Mouse (Mus musculus) spleen, postnatal 36 days (tissue): Measurements from ENCODE around the gene Eid2.
A peak's percentile ranks its signal among the peaks of the same experiment; 100 is the strongest.
"Not testable (repeated sequence)": the region's sequence is repeated elsewhere in the genome, so short reads cannot be mapped to it uniquely, and the experiment has no call there.

ENCODE experiments used
- DNase-seq, 2 experiments: peaks; one replicate each; pipeline ENCODE4 v3.0.0; 2022; ENCODE audit warnings: low spot score in 2 of 2, mixed read lengths in 1 of 2

The Eid2 gene

GRCm38 (mm10) chr7:28267129-28268041 is at the start of gene Eid2:
Eid2 (plus strand) TSS chr7:28267881.
- DNase-seq: peak; percentile 29 to 43

DNA sequence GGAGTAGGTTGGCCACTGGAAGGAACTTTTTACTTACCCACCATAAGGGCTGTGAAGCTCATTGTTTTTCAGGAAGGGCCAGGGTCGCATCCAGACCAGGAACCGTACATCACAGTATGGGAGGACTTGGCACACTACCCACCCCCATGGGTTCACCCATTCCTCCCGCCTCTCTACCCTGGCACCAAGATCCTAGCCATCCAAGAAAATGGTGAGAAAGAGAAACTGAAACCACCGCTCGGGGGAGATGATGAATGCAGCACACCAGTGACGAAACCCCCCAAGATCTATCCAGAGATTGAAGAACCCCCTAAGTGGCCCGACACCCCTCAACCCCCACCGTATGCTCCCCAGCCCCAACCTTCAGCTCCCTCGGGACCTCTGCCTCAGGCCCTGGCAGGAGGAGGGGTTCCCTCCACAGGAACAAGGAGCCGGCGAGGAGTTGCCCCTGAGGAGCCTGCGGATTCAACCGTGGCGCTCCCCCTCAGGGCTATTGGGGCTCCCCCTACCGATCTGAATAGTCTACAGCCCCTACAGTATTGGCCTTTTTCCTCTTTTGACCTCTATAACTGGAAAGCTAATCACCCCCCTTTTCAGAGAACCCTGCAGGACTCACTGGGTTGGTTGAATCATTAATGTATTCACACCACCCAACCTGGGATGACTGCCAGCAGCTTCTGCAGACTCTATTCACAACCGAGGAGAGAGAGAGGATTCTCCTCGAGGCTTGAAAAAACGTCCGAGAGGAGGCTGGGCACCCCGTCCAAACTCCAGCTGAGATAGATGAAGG is 48.5 kb upstream of the Eid2 start:
- DNase-seq: not testable (repeated sequence)

- not testable (repeated sequence) for DNase-seq
Measured at GRCm38 (mm10) chr7:28226836-28227235, 40.8 kb upstream of the Eid2 start.

GRCm38 (mm10) chr7:28227421-28227820 is 40.3 kb upstream of the Eid2 start:
- not testable (repeated sequence) for DNase-seq

DNA sequence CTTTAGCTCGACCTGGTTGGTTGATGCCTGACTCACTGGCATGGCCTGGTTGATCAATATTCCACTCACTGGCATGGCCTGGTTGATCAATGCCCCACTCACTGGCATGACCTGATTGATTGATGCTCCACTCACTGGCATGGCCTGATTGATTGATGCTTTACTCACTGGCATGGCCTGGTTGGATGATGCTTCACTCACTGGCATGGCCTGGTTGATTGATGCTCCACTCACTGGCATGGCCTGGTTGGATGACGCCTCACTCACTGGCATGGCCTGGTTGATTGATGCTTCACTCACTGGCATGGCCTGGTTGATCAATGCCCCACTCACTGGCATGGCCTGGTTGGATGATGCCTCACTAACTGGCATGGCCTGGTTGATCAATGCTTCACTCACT is 23.7 kb upstream of the Eid2 start:
- not testable (repeated sequence) for DNase-seq

DNA sequence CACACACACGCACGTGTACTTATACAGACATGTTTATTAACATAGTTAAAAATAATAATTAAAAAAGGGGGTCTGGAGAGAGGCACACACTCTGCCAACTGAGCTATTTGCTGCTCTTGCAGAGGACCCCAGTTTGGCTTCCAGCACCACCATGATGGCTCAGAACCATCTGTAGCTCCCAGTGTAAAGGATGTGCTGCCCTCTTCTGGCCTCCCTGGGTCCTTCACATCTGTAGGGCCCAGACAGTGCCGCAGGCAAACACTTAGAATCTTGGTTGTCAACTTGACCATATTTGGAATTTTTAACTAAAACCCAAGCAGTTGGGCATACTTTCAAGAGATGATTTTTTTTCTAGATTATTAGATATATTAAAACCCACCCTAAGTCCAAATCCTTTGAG is 18.7 kb upstream of the Eid2 start:
- no peak for DNase-seq

GRCm38 (mm10) chr7:28251976-28252375 is 15.7 kb upstream of the Eid2 start:
- no peak for DNase-seq

- no peak for DNase-seq
Measured at GRCm38 (mm10) chr7:28254591-28254990, 13.1 kb upstream of the Eid2 start.

DNA sequence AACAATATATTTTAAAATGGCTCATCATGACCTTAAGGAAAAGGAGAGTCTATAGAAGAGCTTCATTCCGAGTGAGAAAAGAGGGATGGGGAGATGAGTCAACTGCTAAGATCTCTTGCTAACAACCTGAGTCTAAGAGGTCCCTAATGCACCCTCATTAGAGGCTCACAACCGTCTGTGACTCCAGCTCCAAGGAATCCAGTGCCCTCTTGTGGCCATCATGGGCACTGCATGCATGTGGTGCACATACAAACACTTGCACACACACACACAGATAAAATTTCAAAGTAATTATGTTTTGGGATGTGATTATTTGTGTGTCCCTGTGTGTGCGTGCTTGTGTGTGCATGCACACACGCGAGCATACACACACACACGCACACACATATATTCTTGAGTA is 12.2 kb upstream of the Eid2 start:
- DNase-seq: no peak

DNA sequence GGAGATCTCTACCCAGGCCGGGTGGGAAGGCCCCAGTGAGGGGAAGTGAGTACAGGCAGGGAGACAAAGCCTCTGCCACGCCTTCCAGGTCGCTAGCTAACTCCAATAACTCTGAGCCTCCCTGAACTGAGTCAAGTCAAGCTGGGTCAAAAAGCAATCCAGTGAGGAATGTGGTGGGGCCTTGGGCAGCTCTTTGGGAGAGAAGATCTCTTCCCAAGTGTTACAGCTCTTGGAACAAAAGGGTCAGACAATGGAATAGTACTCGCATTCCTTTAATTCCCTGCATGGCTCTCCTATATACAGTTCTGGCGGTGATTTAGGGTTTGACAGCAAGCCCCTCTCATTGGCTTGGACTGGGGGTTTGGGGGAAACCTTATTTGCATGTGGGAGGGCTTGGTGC is 4.8 kb upstream of the Eid2 start:
- no peak for DNase-seq

DNA sequence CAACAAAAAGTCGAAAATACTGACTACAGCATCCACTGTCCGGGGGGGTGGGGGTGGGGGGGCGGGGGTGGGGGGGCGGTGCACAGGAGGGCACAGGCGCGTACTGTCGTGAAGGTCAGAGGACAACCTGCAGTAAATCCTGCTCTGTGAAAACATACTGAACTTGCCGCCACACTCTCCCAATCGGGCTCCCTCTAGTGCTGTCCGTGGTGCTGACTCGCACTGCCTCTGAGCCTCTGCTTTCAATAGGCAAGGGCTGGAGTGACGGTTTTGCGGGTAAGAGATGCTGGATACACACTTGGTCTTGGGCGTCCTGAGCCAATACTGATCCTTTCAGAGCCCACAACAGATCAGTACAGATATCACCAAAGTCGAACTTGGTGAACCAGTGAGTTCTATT is 3.9 kb upstream of the Eid2 start:
- peak; percentile 16 to 37 for DNase-seq

GRCm38 (mm10) chr7:28265391-28265790 is 2.3 kb upstream of the Eid2 start:
- DNase-seq: no peak

GRCm38 (mm10) chr7:28268042-28268531 is 406 bp downstream of the Eid2 start:
- peak; percentile 8 to 12 for DNase-seq

- DNase-seq: no peak
Measured at GRCm38 (mm10) chr7:28268576-28268975, 895 bp downstream of the Eid2 start.

DNA sequence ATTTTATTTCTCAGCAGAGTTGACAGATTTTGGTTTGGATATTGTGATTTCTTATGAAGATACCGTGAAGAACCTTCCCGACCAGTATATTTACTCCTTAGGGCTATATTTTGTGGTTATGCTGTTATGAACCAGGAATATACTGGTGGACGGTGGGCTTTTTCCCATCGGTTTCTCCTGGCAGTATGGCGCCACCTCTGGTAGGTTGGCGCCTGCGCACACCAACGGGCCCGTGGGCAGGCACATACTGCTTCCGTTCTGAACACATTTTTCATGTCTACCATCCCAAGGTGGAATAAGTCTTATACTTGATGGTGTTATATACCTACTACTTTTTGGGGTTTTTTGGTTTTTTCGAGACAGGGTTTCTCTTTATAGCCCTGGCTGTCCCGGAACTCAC is 1.7 kb downstream of the Eid2 start:
- DNase-seq: no peak

GRCm38 (mm10) chr7:28271761-28272160 is 4.1 kb downstream of the Eid2 start:
- DNase-seq: no peak

DNA sequence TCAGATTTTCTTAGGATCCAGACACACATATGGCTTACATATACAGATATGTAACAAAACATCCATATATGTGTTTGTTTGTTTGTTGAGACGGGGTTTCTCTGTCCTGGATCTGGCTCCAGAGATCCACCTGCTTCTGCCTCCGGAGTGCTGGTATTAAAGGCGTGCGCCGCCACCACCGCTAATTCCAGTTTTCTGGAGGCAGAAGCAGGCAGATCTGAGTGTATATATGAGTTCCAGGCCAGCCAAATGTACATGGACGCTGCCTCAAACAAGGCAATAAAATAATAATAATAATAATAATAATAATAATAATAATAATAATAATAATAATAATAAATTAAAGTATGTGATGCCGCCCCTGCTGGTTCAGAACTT is 9.5 kb downstream of the Eid2 start:
- no peak for DNase-seq

- peak; percentile 89 to 91 for DNase-seq
Measured at GRCm38 (mm10) chr7:28277615-28278278, 10.1 kb downstream of the Eid2 start, which contains the start of gene Eid2b. Eid2b (plus strand) TSS chr7:28277739.

- no peak for DNase-seq
Measured at GRCm38 (mm10) chr7:28278279-28278652, 10.6 kb downstream of the Eid2 start.

DNA sequence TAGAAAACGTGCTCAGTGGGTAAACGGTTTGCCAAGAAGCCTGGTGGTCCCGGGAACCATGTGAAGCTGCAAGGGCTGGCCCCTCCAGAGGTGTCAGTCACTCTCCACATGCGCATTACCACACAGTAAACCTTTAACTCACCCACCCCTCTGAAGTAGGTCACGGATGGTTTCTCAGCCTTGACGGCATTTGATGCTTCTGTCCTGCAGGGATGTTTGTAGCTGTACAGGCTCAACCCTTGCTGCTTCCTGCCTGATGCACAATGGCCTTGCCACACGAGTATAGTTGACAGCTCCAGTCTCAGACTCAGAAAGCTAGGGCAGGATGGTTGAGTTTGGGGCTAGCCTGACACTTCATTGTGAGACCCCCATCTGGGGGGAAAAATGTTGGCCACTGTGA is 12.9 kb downstream of the Eid2 start:
- DNase-seq: no peak

- DNase-seq: no peak
Measured at GRCm38 (mm10) chr7:28290165-28290564, 22.5 kb downstream of the Eid2 start.
